Mouse (Mus musculus): ENCODE measurements around the gene Opalin.

DNA sequence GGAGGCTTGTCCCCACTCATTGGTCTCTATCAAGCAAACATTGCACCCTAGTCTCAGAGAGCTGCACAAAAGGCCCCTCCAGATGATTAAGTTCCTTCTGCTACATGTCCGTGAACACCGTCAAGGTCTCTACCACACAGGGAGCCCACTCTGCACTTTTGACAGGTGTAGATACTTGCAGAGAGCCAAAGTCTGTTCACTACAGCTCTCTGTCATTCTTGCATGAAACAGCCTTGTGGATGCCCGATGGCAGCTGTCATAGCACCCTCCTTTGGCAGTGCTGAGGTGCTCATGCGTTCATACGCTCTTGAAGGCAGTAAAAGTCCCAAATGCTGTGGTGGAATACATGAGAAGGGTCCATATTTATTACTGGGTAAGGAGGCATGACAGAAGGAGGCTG, 49.9 kb downstream of the Opalin start:
- TF ChIP-seq CTCF (IDR thresholded peaks at IDR 0.05; ENCODE audit: low read depth) (no peak), EP300 (IDR thresholded peaks at IDR 0.05; ENCODE audit: low read depth) (no peak)
